Mouse (Mus musculus) effector memory CD4-positive, alpha-beta T cell, adult 7 months (primary cell): Measurements from ENCODE around the gene Cacng8. TPM values are rescaled to one million over a fixed set of nuclear protein-coding genes. Genes with fewer than 3 reads are reported as not detected.

Experiments used
- polyA plus RNA-seq: library from polyadenylated mRNA; unstranded; fragments of 100-300 nt; shearing (Covaris generic); gene quantifications from one replicate; pipeline ENCODE4 v1.2.1, GENCODE M21; 2017

Cacng8 gene
- 0.52 TPM for polyA plus RNA-seq

GRCm38 (mm10) chr7:3390413-3391080 is at the start of gene Cacng8:
Gene Cacng8, plus strand, starts transcription at chr7:3390683.

GRCm38 (mm10) chr7:3423895-3424294 is 33.4 kb downstream of the Cacng8 start, which contains the start of gene Cacng6:
Gene Cacng6, plus strand, starts transcription at chr7:3424195.

Other genes with a start within 250 kb of the Cacng8 start
- 0.26 TPM for gene AU018091, start 221.5 kb upstream of the Cacng8 start, polyA plus RNA-seq
- gene Nlrp12, start 140.9 kb upstream of the Cacng8 start, polyA plus RNA-seq, result 0.15 TPM
- gene Myadm, start 101.6 kb upstream of the Cacng8 start, polyA plus RNA-seq, result 18.4 TPM
- gene Prkcg, start 101.5 kb upstream of the Cacng8 start, polyA plus RNA-seq, result not detected
- gene Cacng7, start 57.7 kb upstream of the Cacng8 start, polyA plus RNA-seq, result not detected
- 0.72 TPM for gene Cacng6, start 33.5 kb downstream of the Cacng8 start, polyA plus RNA-seq
- gene Tarm1, start 111.9 kb downstream of the Cacng8 start, polyA plus RNA-seq, result 0.57 TPM
- 0.21 TPM for gene Oscar, start 225.5 kb downstream of the Cacng8 start, polyA plus RNA-seq
- gene Ndufa3, start 226.7 kb downstream of the Cacng8 start, polyA plus RNA-seq, result 347 TPM
- 20.6 TPM for gene Tfpt, start 239.2 kb downstream of the Cacng8 start, polyA plus RNA-seq
- gene Prpf31, start 239.3 kb downstream of the Cacng8 start, polyA plus RNA-seq, result 52.6 TPM